Mouse (Mus musculus): ENCODE data around the gene Osbpl10. TPM values are rescaled to one million over a fixed set of nuclear protein-coding genes. Genes with fewer than 3 reads are reported as not detected.

Gene Osbpl10
- total RNA-seq, 2 experiments from 2014 or later: not detected

DNA sequence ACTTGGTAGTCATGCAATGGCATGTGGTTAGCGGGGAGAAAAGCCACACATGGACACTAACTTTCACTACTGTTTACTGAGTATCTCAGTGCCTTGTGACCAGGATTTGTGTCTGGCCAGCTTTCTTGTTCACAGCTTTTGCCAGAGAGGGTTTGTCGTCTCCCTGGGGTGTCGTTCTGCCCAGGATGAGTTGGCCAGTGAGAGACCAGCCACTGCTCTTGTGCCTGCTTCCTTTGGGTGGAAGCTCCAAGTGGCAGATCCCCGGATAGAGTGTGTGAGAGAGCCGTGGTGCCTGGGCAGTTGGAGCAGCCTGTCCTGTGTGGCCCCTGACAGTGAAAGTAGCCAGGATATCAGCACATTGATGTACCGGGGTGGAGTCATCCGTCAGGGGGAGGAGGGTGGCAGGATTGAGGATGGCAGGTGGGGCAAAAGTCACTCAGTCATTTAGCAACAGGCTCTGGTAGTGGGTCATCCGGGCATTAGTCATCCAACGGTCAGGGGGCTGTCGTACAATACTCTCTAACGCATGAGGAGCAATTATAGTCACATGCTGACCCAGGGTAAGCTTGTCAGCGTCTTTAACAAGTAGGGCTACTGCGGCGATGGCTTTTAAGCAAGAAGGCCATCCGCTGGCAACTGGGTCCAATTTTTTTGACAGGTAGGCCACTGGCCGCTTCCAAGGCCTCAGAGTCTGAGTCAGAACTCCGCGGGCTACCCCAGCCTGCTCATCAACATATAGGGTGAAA lies 170.8 kb downstream of the Osbpl10 start:
- ATAC-seq (ENCODE audit: poor library complexity, severe bottlenecking): no peak

DNA sequence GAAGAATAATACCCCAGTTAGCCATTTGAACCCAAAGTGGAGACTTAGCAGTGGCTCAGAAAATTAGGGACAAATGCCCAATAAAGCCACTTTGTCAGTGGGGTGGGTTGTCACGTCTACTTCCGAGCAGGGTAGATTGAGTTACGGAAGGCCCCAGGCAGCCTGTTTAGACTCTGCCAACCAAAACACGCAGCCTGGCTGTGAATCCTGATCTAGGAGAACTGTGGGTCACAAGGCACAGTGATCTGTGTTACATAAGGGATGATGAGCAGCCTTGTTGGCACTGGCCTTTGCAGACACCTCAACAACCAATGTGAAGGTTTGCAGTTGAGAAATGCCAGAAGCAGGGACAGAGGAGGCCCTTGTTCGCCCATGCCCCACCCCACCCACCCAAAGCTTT lies 183.2 kb downstream of the Osbpl10 start:
- ATAC-seq (ENCODE audit: poor library complexity, severe bottlenecking): no peak

DNA sequence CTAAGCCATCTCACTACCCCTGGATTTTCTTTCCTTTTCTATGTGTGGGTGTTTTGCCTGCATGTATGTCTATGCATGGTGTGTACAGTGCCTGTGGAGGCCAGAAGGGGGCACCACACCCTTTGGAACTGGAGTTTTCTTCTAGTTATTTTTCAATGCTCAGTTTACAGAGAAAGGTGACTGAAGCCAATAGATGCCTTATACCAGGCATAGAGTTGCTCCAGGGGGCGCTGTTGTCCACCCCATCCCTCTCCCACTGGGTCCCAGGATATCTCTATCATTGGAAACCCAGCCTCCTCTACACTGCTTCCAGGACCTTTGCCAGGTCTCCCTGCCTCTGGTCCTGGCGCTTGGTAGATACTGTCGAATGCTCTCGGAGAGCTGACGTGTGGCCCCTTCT lies 184.7 kb downstream of the Osbpl10 start:
- ATAC-seq (ENCODE audit: poor library complexity, severe bottlenecking): peak; percentile 55

DNA sequence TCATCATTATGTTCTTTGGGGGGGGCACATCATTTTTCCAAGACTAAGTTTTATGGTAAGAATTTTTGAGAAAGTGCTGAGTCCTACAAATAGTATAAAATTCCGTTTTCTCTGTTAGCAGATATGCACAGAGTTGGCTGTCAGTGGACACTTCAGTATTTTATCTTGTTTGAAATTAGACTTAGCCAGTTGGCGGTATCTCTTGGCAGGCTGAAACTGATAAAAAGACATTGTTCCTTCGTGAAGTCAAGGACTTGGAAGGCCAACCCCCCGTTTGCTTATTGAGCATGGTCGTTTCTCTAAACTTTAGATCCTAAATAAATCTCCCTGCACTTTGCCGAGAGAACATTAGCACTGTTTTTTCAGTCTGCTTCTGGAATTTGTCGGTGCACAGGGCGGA lies 185.3 kb downstream of the Osbpl10 start:
- no peak for ATAC-seq (ENCODE audit: poor library complexity, severe bottlenecking)

DNA sequence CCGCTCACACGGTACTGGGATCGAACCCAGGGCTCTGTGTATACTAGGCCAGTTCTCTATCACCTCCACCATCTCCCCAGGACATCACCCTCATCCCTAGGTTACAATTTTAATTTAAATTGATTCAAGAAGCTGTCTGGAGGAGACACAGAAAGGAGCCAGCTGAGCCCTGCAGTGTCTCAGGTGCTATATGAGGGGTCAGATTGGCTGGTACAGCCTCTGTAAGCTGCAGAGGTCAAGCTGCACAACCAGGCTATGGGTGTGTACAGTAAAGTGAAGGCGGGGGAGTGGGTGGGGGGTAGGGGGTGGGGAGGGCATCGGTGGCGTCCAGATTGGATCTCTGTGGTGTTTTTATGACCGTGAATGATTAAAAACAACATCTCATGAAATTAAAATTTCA lies 186.0 kb downstream of the Osbpl10 start:
- ATAC-seq (ENCODE audit: poor library complexity, severe bottlenecking): no peak

DNA sequence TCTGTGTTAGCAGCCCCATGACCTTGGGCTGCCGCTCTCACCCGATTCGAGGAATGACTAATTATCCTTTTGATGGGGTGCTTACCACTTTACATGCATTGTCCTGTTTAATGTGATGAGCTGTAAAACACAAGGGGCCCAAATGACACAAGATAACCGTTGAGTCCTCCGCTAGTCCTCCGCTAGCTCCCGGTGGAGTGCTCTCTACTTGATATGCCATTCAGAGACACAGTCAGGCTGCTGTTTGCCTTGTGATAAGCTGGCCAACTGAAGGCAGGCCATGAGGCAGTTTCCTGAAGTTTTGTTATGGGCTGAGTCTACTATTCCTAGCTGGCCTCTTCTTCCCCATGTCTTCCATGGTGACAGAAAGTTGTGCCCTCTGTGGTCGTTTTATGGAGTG lies 187.6 kb downstream of the Osbpl10 start:
- peak; percentile 31; the same call in 1 of the 2 replicates for ATAC-seq (ENCODE audit: poor library complexity, severe bottlenecking)

DNA sequence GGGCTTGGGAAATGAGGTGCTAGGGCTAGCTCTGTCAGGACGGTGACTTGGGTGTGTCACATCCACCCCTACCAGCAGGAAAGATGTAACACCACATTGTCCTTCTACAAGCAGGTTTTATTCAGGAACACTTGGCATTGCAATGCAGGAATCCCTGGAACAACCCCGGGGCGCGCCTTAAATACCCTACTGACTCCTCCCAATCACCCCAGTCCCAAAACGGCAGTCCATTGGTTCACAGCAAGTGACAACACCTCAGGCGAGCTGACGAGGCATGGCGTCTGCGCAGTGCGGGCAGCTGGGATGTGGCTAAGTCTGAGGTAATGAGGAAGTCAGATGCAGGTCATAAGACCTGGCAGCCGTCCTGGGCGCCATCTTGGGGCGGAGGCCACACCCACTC lies 191.2 kb downstream of the Osbpl10 start:
- no peak for ATAC-seq (ENCODE audit: poor library complexity, severe bottlenecking)

DNA sequence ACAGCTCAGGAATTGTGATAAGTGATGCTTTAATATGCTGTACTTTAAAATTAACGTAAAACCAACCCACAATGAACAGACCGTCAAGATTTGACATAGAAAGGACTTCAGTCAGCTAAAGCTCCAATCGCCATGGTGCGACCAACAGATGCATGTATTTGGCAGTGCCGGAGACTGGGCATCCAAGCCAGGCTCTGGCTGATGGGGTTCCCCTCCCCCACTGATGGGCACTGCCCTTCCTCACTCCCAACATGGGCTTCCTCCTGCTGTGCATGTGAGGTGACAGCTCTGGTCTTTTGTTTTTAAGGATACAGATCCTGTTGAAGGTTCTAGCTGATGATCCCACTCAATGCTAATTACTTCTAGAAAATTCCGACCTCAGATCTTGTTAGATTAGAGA lies 193.7 kb downstream of the Osbpl10 start:
- no peak for ATAC-seq (ENCODE audit: poor library complexity, severe bottlenecking)

DNA sequence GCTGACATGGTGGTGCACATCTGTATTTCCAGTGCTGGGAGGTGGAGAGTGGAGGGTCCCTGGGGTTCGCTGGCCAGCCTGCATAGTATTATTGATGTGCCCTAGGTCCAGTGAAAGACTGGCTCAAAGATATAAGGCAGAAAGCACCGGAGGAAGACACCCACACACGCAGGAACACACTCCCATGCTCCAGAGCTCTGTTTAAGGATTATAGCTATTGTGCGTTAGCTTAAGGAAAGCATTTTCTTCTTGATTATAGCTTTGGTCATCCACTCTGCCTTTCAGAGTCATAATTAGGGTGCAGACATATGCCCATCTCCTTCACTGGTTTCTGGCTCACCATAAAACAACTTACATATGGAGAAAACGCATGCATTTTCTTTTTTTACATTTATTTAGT lies 200.8 kb downstream of the Osbpl10 start:
- ATAC-seq (ENCODE audit: poor library complexity, severe bottlenecking): no peak

DNA sequence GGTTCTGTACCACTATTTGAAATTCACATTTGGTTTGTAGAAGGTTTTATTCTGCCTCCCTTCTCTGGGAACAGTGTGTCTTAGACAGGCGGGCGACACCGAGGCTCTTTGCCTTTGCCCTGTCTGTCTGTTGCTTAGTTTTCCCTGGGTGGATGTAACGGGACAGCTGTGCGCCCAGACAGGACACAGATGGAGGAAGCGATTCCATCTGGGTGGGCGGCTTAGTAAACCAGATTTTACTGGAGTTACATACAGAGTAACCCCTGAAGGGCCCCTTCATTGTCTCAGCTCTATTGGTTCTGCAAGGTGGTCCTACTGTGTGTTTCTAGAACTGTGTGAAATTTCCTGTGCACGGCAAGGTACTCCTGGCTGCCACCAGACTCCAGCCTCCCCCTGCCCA lies 201.6 kb downstream of the Osbpl10 start:
- no peak for ATAC-seq (ENCODE audit: poor library complexity, severe bottlenecking)

DNA sequence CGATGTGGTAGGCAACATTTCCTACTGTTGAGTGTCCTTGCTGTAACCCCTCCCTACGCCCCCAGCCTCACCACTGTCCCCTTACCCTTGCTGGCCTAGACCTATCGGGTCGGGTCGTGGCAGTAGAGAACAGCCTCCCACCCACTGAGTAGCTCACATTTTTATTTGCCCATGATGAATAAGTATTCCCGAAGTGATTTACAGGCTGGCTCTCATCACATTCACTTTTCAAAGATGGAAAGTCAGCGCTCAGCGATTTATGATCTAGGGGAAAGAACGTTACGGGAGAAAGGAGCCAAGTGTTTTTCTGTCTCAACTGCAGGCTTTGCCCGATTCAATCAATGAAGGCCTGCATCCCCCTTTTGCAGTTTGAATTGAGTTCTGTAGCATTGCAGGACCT lies 208.0 kb downstream of the Osbpl10 start:
- ATAC-seq (ENCODE audit: poor library complexity, severe bottlenecking): no peak

DNA sequence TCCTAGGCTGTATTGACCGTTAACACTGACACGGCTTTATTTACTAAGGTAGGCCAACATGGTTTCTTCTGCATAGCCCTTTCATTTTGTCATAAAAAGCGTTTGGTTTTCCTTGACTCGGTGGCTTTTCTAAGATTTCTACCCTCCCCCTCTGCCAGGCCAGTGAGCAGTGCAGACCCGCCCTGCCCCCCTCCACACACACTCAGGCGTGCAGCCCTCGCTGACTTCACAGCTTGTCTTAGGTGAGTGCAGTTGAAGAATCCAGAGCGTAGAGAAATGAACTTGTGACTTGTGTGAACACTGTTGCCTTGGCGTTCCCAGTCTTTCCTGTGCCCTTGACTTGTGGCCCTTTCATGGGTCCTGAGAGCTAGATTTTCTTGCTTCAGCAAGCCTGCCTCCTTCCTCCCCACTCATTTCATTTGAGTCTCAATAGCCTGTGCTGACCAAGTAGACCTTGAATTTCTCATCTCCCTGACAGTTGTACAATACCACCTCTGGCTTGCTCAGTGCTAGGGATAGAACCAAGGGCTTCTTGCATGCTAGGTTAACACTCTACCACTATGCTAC lies 212.1 kb downstream of the Osbpl10 start:
- no peak for ATAC-seq (ENCODE audit: poor library complexity, severe bottlenecking)

DNA sequence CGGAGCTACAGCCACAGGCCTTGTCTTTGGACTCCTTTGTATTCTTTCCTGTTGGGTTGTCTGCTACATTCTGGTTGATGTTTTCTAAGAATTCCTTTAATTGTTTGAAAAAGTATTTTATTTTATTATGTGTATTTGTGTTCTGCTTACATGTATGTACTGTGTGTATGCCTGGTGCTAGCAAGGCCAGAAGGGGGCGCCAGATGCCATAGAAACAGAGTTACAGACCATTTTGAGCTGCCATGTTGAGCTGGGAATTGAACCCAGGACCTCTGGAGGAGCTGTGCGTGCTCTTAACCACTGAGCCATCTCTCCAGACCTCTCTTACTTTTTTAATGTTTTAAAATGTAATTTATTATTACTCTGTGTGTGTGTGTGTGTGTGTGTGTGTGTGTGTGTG lies 214.5 kb downstream of the Osbpl10 start:
- ATAC-seq (ENCODE audit: poor library complexity, severe bottlenecking): no peak

DNA sequence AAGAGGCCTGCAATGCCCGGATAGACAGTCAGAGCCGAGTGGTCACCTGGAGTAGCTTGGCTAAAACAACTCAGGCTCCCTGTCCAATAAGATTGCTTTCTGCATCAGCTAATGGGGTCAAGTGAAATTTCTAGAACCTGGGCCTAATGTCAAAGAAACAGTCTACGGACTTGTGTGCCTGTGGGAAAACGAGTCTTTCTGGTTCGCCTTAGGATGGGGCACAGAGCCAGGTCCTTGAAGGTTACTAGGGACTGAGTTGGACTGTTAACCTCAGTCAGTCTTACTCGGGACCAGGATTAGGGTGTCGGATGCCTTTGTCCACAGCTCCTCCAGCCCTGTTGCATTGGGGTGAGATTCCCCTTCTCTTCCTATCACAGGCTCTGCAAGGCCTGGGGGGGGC lies 218.7 kb downstream of the Osbpl10 start:
- ATAC-seq (ENCODE audit: poor library complexity, severe bottlenecking): no peak

DNA sequence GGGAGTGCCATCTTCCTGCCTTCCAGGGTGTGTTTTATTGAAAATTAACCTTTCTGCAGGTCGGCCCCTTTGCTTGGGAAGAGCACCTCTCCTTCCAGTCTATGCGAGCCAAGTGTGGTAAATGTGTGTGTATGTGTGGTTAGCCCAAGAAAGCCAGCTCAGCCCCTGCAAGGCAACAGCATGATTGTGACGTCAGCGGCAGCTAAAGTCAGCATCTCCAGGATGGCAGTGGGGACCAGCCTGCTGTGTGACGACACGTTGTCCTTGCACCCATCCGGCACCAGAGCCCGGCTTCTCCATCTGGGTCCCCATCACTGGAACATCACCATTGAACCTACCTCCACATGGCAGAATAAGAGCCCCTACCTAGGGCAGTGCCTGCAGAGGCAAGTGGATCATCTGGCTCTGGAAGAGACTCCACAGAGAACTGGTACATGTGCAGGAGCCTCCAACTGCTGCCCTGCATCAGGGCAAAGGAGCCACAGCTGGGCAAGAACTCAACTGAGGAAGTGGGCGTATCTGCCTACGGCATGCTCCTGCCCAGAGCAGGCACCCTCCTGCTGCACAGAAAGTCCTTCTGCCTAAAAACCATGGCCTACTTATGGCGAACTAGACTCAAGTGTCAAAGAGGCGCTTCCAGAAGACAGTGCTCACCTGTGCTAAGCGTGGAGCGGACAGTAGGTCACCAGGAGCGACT lies 221.9 kb downstream of the Osbpl10 start:
- ATAC-seq (ENCODE audit: poor library complexity, severe bottlenecking): no peak

DNA sequence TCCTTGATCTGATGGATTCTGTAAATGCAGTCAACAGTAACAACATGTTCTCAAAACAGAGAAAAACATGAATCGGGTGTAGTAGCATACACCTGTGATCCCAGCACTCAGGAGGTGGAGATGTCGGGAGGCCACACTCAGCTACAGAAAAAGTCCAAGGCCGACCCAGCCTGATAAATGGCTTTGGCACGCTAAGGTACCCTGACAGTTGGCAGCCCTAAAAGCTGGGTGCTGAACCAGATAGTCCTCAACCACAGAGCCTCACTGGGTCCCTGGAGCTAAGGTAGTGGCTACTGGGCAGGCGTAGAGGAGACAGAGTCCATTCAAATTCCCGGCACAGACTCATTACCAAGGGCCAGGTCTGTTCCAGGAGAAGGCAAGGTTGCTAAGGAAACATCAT lies 222.9 kb downstream of the Osbpl10 start:
- no peak for ATAC-seq (ENCODE audit: poor library complexity, severe bottlenecking)

DNA sequence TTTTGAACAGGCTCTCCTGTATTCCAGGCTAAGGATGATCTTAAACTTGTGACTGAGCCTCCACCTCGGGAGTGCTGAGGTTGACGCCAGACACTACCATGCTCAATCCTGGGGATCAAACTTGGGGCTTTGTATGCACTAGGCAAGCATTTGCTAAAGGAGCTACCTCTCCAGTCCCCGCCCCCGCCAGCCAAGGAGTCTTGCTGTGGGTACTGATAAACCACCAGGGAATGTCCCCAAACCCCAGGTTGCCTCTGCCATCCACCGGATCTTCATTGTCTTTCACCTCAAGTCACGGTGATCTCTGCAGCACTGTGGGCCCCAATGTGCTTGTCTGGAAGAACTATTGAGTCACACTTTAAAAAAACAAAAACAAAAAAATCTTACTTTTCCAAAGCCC lies 224.8 kb downstream of the Osbpl10 start:
- no peak for ATAC-seq (ENCODE audit: poor library complexity, severe bottlenecking)

DNA sequence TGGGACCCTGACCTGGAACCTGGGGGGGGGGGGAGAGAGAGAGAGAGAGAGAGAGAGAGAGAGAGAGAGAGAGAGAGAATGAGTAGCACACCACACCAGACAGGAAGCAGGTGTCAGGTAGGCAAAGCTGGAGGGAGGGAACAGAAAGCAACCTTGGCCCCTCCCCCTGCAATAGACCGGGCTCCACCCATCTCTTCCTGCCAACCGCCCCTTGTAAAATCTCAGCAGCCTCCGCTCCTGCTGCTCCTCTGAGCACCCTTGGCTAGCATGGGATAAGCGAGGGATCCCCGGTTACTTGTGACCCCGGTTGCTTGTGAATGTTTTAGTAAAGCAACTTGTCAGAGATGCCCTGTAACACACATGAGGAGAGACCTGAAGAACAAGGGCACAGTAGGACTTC lies 227.1 kb downstream of the Osbpl10 start:
- 0 out of 2 replicates have a peak, but pooled peaks have one; percentile 53 for ATAC-seq (ENCODE audit: poor library complexity, severe bottlenecking)

DNA sequence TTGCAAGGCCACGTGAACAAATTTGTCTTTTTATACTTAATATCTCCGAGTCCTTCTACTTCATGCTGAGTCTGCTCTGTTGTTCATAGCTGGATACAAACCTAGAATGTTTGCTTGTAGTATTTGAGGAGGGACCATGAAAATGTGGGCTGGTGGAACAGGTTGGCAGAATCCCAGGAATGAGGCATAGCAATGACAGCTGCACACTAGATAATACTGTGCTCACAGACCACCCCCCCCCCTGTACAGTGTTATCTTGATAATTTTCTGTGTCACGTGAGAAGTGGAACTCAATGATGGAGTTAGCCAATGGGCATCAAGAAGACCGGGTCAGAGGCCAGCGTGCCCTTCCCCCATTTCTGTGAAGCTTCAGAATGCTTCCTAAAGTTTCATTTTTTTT lies 227.8 kb downstream of the Osbpl10 start:
- ATAC-seq (ENCODE audit: poor library complexity, severe bottlenecking): no peak

DNA sequence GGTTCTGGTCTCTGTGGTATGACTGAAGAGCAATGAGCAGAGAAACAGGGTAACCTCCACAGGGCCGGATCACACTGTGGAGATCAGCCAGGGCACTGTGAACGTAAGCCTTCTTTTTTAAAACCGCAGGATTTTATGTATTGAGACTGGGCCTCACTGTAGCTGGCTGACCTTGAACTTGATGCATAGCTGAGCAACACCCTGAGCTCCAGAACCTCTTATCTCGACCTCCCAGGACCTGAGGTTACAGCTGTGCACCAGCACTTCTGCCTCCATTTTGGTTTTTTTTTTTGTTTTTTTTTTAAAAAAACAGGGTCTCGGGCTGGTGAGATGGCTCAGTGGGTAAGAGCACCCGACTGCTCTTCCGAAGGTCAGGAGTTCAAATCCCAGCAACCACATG lies 231.4 kb downstream of the Osbpl10 start:
- no peak for ATAC-seq (ENCODE audit: poor library complexity, severe bottlenecking)

DNA sequence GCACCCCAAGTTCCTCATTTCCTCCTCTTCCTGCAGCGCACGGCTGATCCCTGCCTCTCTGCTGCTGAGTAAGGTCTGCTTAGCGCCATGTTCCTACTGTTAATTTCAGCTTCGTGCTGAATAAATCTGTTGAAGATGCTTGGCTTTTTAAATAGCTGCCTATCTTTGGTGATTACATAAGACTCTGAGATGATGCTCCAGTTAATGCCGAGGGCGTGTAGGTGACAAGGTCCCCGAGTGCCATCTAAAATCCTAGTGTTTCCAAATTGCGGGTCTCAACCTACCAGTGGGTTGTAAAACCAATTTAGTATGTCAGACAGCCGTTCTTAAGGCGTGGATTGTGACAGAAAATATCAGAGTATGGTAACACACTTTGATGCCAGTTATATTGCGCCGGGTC lies 232.2 kb downstream of the Osbpl10 start:
- ATAC-seq (ENCODE audit: poor library complexity, severe bottlenecking): no peak

DNA sequence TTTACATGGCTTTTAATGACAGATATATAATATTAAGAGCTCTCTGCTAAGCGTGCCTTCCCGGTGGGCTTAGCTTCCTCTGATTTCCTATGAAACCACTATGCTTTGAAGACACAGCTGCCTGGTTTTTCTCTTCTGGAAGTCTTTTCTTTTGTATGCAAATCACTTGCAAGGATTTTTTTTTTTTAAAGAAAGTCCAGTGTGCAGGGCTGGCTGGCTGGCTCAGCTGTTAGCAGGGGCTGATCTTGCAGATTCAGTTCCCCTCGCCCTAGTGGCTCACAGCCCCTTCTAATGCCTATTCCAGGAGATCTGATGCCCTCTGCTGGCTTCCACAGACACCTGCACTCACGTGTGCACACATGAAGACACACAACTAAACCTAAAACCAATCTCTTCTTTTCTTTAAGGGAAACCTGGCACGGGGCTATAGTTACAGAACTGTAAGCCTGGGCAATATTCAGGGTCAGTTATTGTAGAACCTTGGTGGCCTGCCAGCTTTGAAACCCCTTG lies 235.4 kb downstream of the Osbpl10 start:
- ATAC-seq (ENCODE audit: poor library complexity, severe bottlenecking): no peak
